Mouse (Mus musculus) heart, adult 18-20 months (tissue): ENCODE measurements around the gene Evc2. TPM values are rescaled to one million over a fixed set of nuclear protein-coding genes. Genes with fewer than 3 reads are reported as not detected.

Source experiments
- DNase-seq, 2 experiments: peaks; one replicate each; pipeline ENCODE4 v3.0.0; 2021 to 2022; ENCODE audit warnings: mixed read lengths in 1 of 2
- long read RNA-seq, 2 experiments: library from polyadenylated mRNA; stranded (forward); transcript quantifications; one replicate each; pipeline ENCODE4 v2.0.0; 2021
- total RNA-seq, 2 experiments: library from RNA; stranded (reverse); gene quantifications; 2 replicates each; pipeline ENCODE4 v1.2.3; 2021

The Evc2 gene
- total RNA-seq, result 1 to 10 TPM; 4.9 to 7.9 TPM
- long read RNA-seq, experiment 1, full-length matches to known transcripts, result 4 of 11 reads
- long read RNA-seq, experiment 1, partial matches to known transcripts, result 2 of 11 reads
- long read RNA-seq, experiment 1, other reads (novel, unspliced or antisense), result 5 of 11 reads
- long read RNA-seq, experiment 2, full-length matches to known transcripts, result 2 of 8 reads
- long read RNA-seq, experiment 2, partial matches to known transcripts, result 1 of 8 reads
- long read RNA-seq, experiment 2, other reads (novel, unspliced or antisense), result 5 of 8 reads

DNA sequence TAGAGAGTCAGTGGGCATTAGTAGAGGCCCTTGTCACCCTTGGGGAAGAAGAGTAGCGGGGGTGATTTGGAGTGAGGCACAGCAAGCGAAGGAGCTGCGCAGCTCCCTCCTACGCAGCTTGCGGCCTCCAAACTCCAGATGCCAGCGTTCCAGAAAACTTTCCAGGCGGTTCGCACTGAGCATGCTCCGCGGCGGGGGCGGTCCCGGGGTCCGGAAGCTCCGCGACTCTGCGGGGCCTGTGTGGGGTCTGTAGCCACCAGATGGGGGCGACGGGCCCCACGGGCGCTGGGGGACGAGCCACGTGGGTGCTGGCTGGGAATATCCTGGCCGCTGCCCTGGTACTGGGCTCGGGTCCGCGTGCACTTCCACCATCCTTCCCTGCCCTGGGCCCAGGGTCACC, at the start of gene Evc2:
Evc2 (plus strand) TSS at position 212 of the 400 bp plus-strand sequence.
- DNase-seq, result peak; percentile 83

DNA sequence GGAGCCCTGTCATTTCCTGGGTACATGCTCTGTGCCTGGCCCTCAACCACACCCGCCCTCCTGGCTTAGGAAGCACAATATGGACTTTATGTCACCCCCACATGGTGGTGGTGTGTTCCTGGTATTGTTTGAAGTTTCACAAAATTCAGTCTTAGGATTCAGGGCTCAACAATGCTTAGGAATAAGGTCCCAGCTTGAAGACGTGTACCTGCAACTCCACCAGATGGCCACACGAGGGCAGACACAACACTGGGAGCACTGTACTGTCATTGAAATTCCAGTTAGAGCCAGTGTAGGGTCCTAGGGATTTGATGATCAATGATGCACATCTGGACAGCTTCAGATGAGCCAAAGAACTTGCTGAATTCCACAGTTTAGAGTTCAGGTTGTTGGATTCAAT, 49.1 kb upstream of the Evc2 start:
- peak; percentile 12 to 64 for DNase-seq

DNA sequence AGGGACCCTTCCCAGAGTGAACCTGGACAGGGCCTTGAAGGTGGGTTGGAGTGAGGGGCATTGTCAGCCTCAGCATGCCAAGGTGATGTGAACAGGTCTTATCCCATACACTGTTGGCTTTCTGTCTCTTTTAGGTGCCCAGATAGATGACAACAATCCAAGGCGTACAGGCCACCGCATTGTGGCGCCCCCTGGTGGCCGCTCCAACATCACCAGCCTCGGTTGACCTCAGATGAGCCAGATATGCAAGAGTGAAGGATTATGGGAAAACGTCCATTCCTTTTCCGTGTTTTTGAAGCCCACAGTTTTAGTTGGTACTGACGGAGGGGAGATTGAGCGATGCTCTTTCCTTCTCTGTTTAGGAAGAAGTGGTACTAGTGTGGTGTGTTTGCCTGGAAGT, 47.3 kb upstream of the Evc2 start:
- DNase-seq, result no peak

DNA sequence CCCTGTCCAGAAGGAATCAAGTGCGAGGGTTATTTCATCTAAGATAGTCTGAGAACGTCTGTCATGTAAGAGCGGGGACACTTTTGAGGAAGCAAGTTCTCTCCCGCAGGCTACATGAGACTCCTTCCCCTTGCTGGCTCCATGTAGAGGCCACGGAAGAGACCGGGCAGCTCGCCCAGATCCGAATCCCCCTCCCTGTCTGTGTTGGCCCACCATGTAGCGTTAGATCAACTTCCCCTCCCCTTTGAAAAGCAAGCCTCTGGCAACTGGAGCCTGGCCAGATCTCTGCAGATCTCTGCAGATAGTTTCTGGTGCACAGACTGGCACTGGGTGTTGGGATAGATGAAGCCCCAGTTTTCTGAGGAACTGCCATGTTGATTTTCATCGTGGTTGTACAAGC, 41.6 kb upstream of the Evc2 start:
- no peak for DNase-seq

DNA sequence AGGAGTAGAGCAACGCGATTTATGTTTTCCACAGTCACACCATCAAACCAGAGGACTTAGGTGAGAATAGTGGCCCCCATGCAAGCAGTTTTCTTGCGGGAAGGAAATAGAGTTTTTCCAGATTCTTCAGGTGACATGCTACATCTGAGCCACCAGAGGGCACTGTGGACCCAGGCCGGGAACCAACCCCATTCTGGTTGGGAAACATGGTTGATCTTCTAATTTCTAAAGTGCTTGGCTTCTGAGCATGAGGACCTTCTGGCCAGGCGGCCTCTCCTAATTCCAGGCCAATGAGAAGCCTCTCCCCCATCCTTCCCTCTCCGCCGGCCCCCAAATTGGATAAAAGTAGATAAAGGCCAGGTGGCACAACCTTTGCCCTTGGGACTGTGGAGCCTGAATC, 39.9 kb upstream of the Evc2 start:
- peak; percentile 14 to 42 for DNase-seq

DNA sequence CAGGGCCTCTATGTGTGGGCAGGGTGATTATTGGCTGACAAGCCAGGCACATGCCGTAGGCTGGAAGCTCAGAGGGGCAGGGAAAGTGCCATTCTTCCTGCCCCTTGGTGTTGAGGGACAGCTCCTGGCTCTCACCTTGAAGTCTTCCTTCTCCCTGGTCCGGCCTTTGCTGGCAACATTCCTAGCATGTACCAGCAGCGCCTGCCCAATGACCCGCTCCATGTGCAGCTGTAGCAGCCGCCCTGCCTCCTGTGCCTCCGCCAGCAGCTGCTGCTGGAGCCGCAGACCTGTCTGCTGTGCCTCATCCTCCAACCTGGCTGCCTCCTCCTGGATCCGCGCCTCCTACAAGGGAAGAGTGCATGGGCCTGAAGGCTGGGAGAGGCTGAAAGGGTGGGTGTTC, 28.3 kb upstream of the Evc2 start:
- no peak for DNase-seq

DNA sequence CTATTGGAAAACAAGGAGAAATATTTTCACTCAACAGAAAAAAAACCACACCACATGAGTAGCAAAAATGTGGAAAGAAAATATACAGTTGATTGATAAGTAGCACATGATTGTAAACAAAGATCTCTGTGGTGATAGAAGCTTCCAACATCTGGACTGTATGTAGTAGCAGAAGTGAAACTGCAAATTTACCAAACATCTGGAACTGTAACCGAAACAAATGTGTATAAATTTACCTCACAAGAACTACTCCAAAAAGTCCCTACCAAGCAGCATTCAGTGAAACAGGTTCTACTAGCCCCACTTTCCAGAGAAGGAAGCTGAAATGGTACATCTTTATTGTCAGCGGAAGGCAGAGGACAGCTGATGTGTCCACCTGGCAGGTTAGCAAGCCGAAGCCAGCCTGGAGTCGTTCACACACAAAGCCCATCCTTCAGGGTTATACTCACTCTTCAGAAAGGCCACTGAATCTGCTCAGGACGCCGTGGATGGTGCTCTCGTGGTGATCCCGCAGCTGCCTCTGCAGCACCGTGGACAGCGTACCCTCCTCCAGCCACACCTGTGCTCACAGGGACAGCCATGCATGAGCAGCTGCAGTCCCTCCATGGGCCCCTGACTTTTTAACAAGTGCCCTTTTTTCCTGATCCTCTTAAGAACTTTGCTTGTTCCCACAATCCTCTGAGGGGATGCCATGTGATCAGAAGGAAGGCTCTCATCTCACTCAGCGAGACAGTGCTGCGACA, 25.1 kb upstream of the Evc2 start:
- no peak for DNase-seq

GRCm38 (mm10) chr5:37318715-37319114, 19.6 kb upstream of the Evc2 start:
- no peak for DNase-seq

GRCm38 (mm10) chr5:37320174-37320573, 18.1 kb upstream of the Evc2 start:
- DNase-seq, result no peak

GRCm38 (mm10) chr5:37320761-37321160, 17.5 kb upstream of the Evc2 start:
- DNase-seq, result no peak

DNA sequence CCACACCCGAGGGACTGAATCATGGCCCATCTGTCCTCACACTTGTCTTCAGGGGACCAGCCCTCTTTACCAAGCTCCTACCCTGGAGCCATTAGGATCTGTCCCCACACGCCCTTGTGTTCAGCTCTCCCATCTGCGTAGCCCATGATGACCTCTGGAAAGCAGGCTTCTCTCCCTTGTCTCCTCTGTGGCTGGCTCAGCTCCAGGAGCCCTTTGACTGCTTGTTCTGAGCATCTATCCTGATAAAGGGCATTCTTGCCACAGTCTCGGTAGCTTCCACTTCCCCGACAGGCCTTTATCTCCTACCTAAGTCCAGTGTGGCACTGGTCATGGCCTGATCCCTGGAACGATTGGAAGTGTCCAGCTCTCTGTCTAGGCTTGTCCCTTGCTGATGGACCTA, 11.6 kb upstream of the Evc2 start:
- DNase-seq, result no peak

DNA sequence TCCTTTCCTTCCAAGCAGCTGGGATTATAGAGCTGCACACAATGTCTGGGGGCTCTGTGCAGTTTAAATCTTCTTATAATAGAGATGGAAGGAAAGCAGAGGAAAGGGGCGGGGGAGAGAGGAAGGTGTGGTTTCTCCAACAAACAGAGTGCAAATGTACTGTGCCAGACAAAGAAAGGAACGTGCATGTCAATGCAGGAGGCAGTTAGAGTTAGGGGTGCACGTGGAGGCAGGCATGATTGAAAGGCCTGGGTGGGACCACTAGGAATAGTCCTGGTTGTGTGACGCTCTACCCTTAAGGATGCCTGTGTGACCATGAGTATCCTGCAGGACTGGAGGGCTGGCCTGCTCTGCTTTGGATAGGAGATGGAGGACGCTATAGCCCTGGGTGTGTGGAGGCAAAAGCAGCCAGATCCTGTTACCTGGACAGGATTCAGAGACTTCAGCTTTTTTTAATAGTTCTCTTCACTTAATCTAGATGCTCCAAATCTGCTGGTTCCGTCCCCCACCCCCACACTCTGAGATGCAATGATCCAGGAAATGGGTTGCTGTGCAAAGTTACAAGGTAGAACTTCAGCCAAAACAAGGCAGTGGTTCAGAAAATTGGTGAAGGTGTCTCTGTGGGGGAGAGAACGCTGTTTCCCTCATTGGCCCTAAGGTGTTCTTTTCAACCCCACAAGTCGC, 7.7 kb upstream of the Evc2 start:
- no peak for DNase-seq

GRCm38 (mm10) chr5:37331133-37331505, 7.2 kb upstream of the Evc2 start:
- no peak for DNase-seq

GRCm38 (mm10) chr5:37332066-37332465, 6.2 kb upstream of the Evc2 start:
- DNase-seq, result no peak

GRCm38 (mm10) chr5:37335061-37335460, 3.2 kb upstream of the Evc2 start:
- DNase-seq, result no peak

- DNase-seq, result peak; percentile 81 to 86
Observed at GRCm38 (mm10) chr5:37336485-37337105, 1.7 kb upstream of the Evc2 start, which contains the start of gene Evc. TSS of gene Evc (minus strand) at chr5:37336894.

GRCm38 (mm10) chr5:37337696-37338095, 603 bp upstream of the Evc2 start:
- peak in 1 of 2 experiments; percentile 13 for DNase-seq

DNA sequence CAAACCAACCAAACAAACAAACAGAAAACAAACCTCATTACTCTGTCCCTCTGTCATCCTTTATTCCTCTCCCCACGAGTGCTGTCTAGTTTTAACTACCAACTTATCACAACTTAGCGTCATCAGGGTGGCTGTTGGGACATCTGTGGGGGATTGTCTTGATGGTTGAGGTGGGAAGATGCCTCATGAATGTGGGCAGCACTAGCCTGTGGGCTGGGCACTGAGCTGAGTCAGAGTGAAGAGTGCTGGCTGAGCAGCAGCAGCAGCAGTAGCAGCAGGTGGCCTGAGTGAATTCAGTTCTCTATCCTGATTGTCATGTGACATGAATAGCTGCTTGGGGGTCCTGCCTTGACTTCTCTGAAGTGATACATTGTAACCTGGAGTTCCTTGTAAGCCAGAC, 5.7 kb downstream of the Evc2 start:
- no peak for DNase-seq

GRCm38 (mm10) chr5:37351791-37352190, 13.5 kb downstream of the Evc2 start:
- no peak for DNase-seq

- peak; percentile 14 to 81 for DNase-seq
Observed at GRCm38 (mm10) chr5:37354385-37354784, 16.1 kb downstream of the Evc2 start.

GRCm38 (mm10) chr5:37356027-37356426, 17.7 kb downstream of the Evc2 start:
- no peak for DNase-seq

DNA sequence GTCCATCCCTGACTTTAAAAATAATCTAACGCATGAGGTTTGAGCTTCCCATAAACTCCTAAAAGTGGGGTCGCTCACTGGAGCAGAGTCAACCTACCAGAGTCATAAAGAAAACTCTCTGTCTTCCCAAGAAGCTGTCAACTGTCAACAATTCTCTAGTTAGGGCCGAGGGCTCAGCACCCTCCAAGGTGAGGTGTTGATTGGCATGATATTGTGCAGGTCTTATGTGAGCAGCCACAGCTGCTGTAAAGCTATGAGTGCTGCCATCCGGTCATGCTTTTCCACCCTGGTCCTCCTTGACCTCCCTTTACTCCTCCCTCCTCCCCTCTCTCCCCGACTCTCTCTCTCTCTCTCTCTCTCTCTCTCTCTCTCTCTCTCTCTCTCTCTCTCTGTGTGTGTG, 24.3 kb downstream of the Evc2 start:
- no peak for DNase-seq

GRCm38 (mm10) chr5:37363284-37363683, 25.0 kb downstream of the Evc2 start:
- no peak for DNase-seq
